Mouse (Mus musculus): ENCODE results near the gene Hivep2. TPM values are rescaled to one million over a fixed set of nuclear protein-coding genes. Genes with fewer than 3 reads are reported as not detected.

Gene Hivep2
- polyA plus RNA-seq, 1 experiment from 2014 or later: 21.0 TPM

GRCm38 (mm10) chr10:14115846-14116245 is 150.0 kb downstream of the Hivep2 start:
- no peak overlapping the region for H3K9ac ChIP-seq (replicated peaks; ENCODE audit: low read depth, low read length)
- WGBS: 90% methylated on average over 4 of the region's 4 CpGs
- no peak for ATAC-seq (ENCODE audit: low read depth)
- H3K4me3 ChIP-seq (ENCODE audit: low read depth, low read length): no peak overlapping the region
- no peak overlapping the region for H3K4me2 ChIP-seq (ENCODE audit: low read depth, low read length)
- H3K27ac ChIP-seq (ENCODE audit: low read depth, low read length): no peak overlapping the region
- H3K4me1 ChIP-seq (ENCODE audit: control insufficient read depth, insufficient read depth, low read length): no peaks in the 10 kb centered on the region
- H3K27me3 ChIP-seq (ENCODE audit: control insufficient read depth, insufficient read depth, low read length): no peaks in the 10 kb centered on the region
- H3K36me3 ChIP-seq (ENCODE audit: control insufficient read depth, insufficient read depth, low read length): no peaks in the 10 kb centered on the region
- H3K9me3 ChIP-seq (ENCODE audit: control insufficient read depth, low read length): no peaks in the 10 kb centered on the region

GRCm38 (mm10) chr10:14116978-14117377 is 151.1 kb downstream of the Hivep2 start:
- H3K27me3 ChIP-seq (ENCODE audit: control insufficient read depth, insufficient read depth, low read length): no peaks in the 10 kb centered on the region
- no peak for ATAC-seq (ENCODE audit: low read depth)
- H3K9me3 ChIP-seq (ENCODE audit: control insufficient read depth, low read length): no peaks in the 10 kb centered on the region
- H3K4me1 ChIP-seq (ENCODE audit: control insufficient read depth, insufficient read depth, low read length): no peaks in the 10 kb centered on the region
- no peak overlapping the region for H3K27ac ChIP-seq (ENCODE audit: low read depth, low read length)
- H3K4me3 ChIP-seq (ENCODE audit: low read depth, low read length): no peak overlapping the region
- H3K36me3 ChIP-seq (ENCODE audit: control insufficient read depth, insufficient read depth, low read length): no peaks in the 10 kb centered on the region
- no peak overlapping the region for H3K9ac ChIP-seq (replicated peaks; ENCODE audit: low read depth, low read length)
- no peak overlapping the region for H3K4me2 ChIP-seq (ENCODE audit: low read depth, low read length)
- WGBS: 93% methylated on average over 5 of the region's 5 CpGs

- Histone ChIP-seq H3K27ac (ENCODE audit: low read depth, low read length) (no peak overlapping the region), H3K36me3 (ENCODE audit: control insufficient read depth, insufficient read depth, low read length) (no peaks in the 10 kb centered on the region), H3K4me2 (ENCODE audit: low read depth, low read length) (no peak overlapping the region), H3K27me3 (ENCODE audit: control insufficient read depth, insufficient read depth, low read length) (no peaks in the 10 kb centered on the region), H3K4me3 (ENCODE audit: low read depth, low read length) (no peak overlapping the region), H3K4me1 (ENCODE audit: control insufficient read depth, insufficient read depth, low read length) (no peaks in the 10 kb centered on the region), H3K9ac (replicated peaks; ENCODE audit: low read depth, low read length) (no peak overlapping the region), H3K9me3 (ENCODE audit: control insufficient read depth, low read length) (no peaks in the 10 kb centered on the region)
- WGBS: 91% methylated on average over 5 of the region's 5 CpGs
- no peak for ATAC-seq (ENCODE audit: low read depth)
Measured at GRCm38 (mm10) chr10:14119201-14119600, 153.3 kb downstream of the Hivep2 start.

GRCm38 (mm10) chr10:14120512-14120911 is 154.6 kb downstream of the Hivep2 start:
- no peaks in the 10 kb centered on the region for H3K9me3 ChIP-seq (ENCODE audit: control insufficient read depth, low read length)
- H3K27ac ChIP-seq (ENCODE audit: low read depth, low read length): no peak overlapping the region
- no peak for ATAC-seq (ENCODE audit: low read depth)
- H3K36me3 ChIP-seq (ENCODE audit: control insufficient read depth, insufficient read depth, low read length): no peaks in the 10 kb centered on the region
- H3K4me2 ChIP-seq (ENCODE audit: low read depth, low read length): no peak overlapping the region
- WGBS: 92% methylated on average over 3 of the region's 3 CpGs
- no peaks in the 10 kb centered on the region for H3K4me1 ChIP-seq (ENCODE audit: control insufficient read depth, insufficient read depth, low read length)
- no peak overlapping the region for H3K4me3 ChIP-seq (ENCODE audit: low read depth, low read length)
- no peaks in the 10 kb centered on the region for H3K27me3 ChIP-seq (ENCODE audit: control insufficient read depth, insufficient read depth, low read length)
- H3K9ac ChIP-seq (replicated peaks; ENCODE audit: low read depth, low read length): no peak overlapping the region

GRCm38 (mm10) chr10:14127826-14128225 is 162.0 kb downstream of the Hivep2 start:
- Histone ChIP-seq H3K27ac (ENCODE audit: low read depth, low read length) (no peak overlapping the region), H3K9me3 (ENCODE audit: control insufficient read depth, low read length) (no peaks in the 10 kb centered on the region), H3K9ac (replicated peaks; ENCODE audit: low read depth, low read length) (no peak overlapping the region), H3K36me3 (ENCODE audit: control insufficient read depth, insufficient read depth, low read length) (peaks cover 9% of the 10 kb centered on the region; the same call in 1 of the 2 replicates), H3K4me1 (ENCODE audit: control insufficient read depth, insufficient read depth, low read length) (no peaks in the 10 kb centered on the region), H3K4me3 (ENCODE audit: low read depth, low read length) (no peak overlapping the region), H3K4me2 (ENCODE audit: low read depth, low read length) (no peak overlapping the region), H3K27me3 (ENCODE audit: control insufficient read depth, insufficient read depth, low read length) (no peaks in the 10 kb centered on the region)
- no peak for ATAC-seq (ENCODE audit: low read depth)
- WGBS: 88% methylated on average over 12 of the region's 12 CpGs

GRCm38 (mm10) chr10:14130270-14130669 is 164.4 kb downstream of the Hivep2 start:
- H3K9ac ChIP-seq (replicated peaks; ENCODE audit: low read depth, low read length): no peak overlapping the region
- no peaks in the 10 kb centered on the region for H3K9me3 ChIP-seq (ENCODE audit: control insufficient read depth, low read length)
- no peaks in the 10 kb centered on the region for H3K27me3 ChIP-seq (ENCODE audit: control insufficient read depth, insufficient read depth, low read length)
- WGBS: 73% methylated on average over 8 of the region's 8 CpGs
- no peaks in the 10 kb centered on the region for H3K4me1 ChIP-seq (ENCODE audit: control insufficient read depth, insufficient read depth, low read length)
- ATAC-seq (ENCODE audit: low read depth): no peak
- no peak overlapping the region for H3K4me3 ChIP-seq (ENCODE audit: low read depth, low read length)
- peaks cover 9% of the 10 kb centered on the region; the same call in 1 of the 2 replicates for H3K36me3 ChIP-seq (ENCODE audit: control insufficient read depth, insufficient read depth, low read length)
- no peak overlapping the region for H3K27ac ChIP-seq (ENCODE audit: low read depth, low read length)
- H3K4me2 ChIP-seq (ENCODE audit: low read depth, low read length): no peak overlapping the region

- no peak for ATAC-seq (ENCODE audit: low read depth)
- Histone ChIP-seq H3K27me3 (ENCODE audit: control insufficient read depth, insufficient read depth, low read length) (no peaks in the 10 kb centered on the region), H3K9me3 (ENCODE audit: control insufficient read depth, low read length) (no peaks in the 10 kb centered on the region), H3K9ac (replicated peaks; ENCODE audit: low read depth, low read length) (no peak overlapping the region), H3K4me3 (ENCODE audit: low read depth, low read length) (no peak overlapping the region), H3K27ac (ENCODE audit: low read depth, low read length) (no peak overlapping the region), H3K4me1 (ENCODE audit: control insufficient read depth, insufficient read depth, low read length) (no peaks in the 10 kb centered on the region), H3K36me3 (ENCODE audit: control insufficient read depth, insufficient read depth, low read length) (peaks cover 9% of the 10 kb centered on the region; the same call in 1 of the 2 replicates), H3K4me2 (ENCODE audit: low read depth, low read length) (no peak overlapping the region)
- WGBS: 96% methylated on average over 13 of the region's 13 CpGs
Measured at GRCm38 (mm10) chr10:14131307-14131706, 165.4 kb downstream of the Hivep2 start.

GRCm38 (mm10) chr10:14132061-14132460 is 166.2 kb downstream of the Hivep2 start:
- Histone ChIP-seq H3K4me2 (ENCODE audit: low read depth, low read length) (no peak overlapping the region), H3K4me1 (ENCODE audit: control insufficient read depth, insufficient read depth, low read length) (no peaks in the 10 kb centered on the region), H3K27ac (ENCODE audit: low read depth, low read length) (no peak overlapping the region), H3K4me3 (ENCODE audit: low read depth, low read length) (no peak overlapping the region), H3K36me3 (ENCODE audit: control insufficient read depth, insufficient read depth, low read length) (peaks cover 9% of the 10 kb centered on the region; the same call in 1 of the 2 replicates), H3K9me3 (ENCODE audit: control insufficient read depth, low read length) (no peaks in the 10 kb centered on the region), H3K27me3 (ENCODE audit: control insufficient read depth, insufficient read depth, low read length) (no peaks in the 10 kb centered on the region), H3K9ac (replicated peaks; ENCODE audit: low read depth, low read length) (no peak overlapping the region)
- WGBS: 89% methylated on average over 17 of the region's 17 CpGs
- no peak for ATAC-seq (ENCODE audit: low read depth)

- no peak overlapping the region for H3K9ac ChIP-seq (replicated peaks; ENCODE audit: low read depth, low read length)
- no peaks in the 10 kb centered on the region for H3K4me1 ChIP-seq (ENCODE audit: control insufficient read depth, insufficient read depth, low read length)
- peaks cover 9% of the 10 kb centered on the region; the same call in 1 of the 2 replicates for H3K36me3 ChIP-seq (ENCODE audit: control insufficient read depth, insufficient read depth, low read length)
- H3K4me3 ChIP-seq (ENCODE audit: low read depth, low read length): no peak overlapping the region
- no peaks in the 10 kb centered on the region for H3K27me3 ChIP-seq (ENCODE audit: control insufficient read depth, insufficient read depth, low read length)
- ATAC-seq (ENCODE audit: low read depth): no peak
- H3K27ac ChIP-seq (ENCODE audit: low read depth, low read length): no peak overlapping the region
- no peaks in the 10 kb centered on the region for H3K9me3 ChIP-seq (ENCODE audit: control insufficient read depth, low read length)
- H3K4me2 ChIP-seq (ENCODE audit: low read depth, low read length): no peak overlapping the region
Measured at GRCm38 (mm10) chr10:14132937-14133336, 167.1 kb downstream of the Hivep2 start.

Data from neural tube, embryonic 14.5 days (tissue).